Mouse (Mus musculus): Measurements from ENCODE around the gene Prpf6.

DNA sequence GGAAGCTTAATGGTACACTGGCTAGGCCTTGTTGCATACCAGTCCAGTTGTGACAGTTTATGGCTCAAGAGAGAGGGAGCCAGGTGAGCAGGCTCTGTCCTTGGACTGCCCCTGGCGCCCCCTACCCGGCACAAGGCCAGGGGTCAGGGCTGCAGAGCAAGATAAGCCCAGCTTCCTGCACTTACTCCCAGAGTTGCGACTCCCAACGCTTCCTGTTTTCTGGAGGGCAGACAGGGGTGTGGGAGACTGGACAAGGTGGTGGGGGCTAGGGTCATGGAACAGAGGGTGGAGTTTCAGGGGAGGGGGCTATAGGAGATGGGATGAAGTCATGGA, 71.6 kb downstream of the Prpf6 start:
- TF ChIP-seq CTCF (IDR thresholded peaks at IDR 0.05 in 2 of 3, conservative IDR thresholded peaks at IDR 0.05 in 1 of 3; ENCODE audit: control insufficient read depth in 1 of 3, insufficient read depth in 1 of 3, low read depth in 2 of 3, low read length in 3 of 3, poor library complexity in 1 of 3, severe bottlenecking in 1 of 3) (no peak), MYC (IDR thresholded peaks at IDR 0.05; ENCODE audit: low read depth, low read length) (no peak), ZMIZ1 (IDR thresholded peaks at IDR 0.05; ENCODE audit: low read depth, low read length) (no peak), E2F4 (IDR thresholded peaks at IDR 0.05; ENCODE audit: borderline replicate concordance, low read depth, low read length) (no peak), MAZ (IDR thresholded peaks at IDR 0.05; ENCODE audit: low read depth, low read length) (no peak), NELFE (IDR thresholded peaks at IDR 0.05; ENCODE audit: low read depth, low read length) (no peak), BHLHE40 (IDR thresholded peaks at IDR 0.05; ENCODE audit: borderline replicate concordance, low read depth, low read length) (no peak), EP300 (IDR thresholded peaks at IDR 0.05; ENCODE audit: low read depth in 1 of 2, low read length in 2 of 2) (no peak), POLR2AphosphoS5 (IDR thresholded peaks at IDR 0.05; ENCODE audit: borderline replicate concordance, low read depth, low read length) (no peak)
